Mouse (Mus musculus) ES-Bruce4 (cell line): ENCODE measurements at regions not wholly inside any gene's neighbourhood (a gene's known extent, or its start where the extent isn't known, plus 50 kb on each side); places are given as distances from the start of the nearest gene placed in this dataset.

Experiments
- H3K27ac ChIP-seq: 2 replicates; pipeline ENCODE4 v1.5.1; 2012; ENCODE audit warnings: low read length, inconsistent platforms; ENCODE audit not compliant: insufficient read depth
- H3K27me3 ChIP-seq: 2 replicates; pipeline ENCODE4 v1.6.1; 2012; ENCODE audit warnings: mild to moderate bottlenecking, low read length, inconsistent platforms; ENCODE audit not compliant: control insufficient read depth, poor library complexity, insufficient read depth, severe bottlenecking
- H3K36me3 ChIP-seq: 2 replicates; pipeline ENCODE4 v1.6.1; 2012; ENCODE audit warnings: inconsistent platforms, mild to moderate bottlenecking, low read length, moderate library complexity; ENCODE audit not compliant: control insufficient read depth, poor library complexity, insufficient read depth, severe bottlenecking
- H3K4me1 ChIP-seq: one replicate; pipeline ENCODE4 v1.8.1; 2011; ENCODE audit warnings: low read length; ENCODE audit not compliant: control insufficient read depth, insufficient read depth
- H3K4me3 ChIP-seq: 2 replicates; pipeline ENCODE4 v1.5.1; 2011; ENCODE audit warnings: low read depth, mild to moderate bottlenecking, low read length
- H3K9ac ChIP-seq: 2 replicates; pipeline ENCODE4 v1.6.1; 2012; ENCODE audit warnings: low read depth, mild to moderate bottlenecking, inconsistent platforms; ENCODE audit not compliant: poor library complexity, severe bottlenecking
- H3K9me3 ChIP-seq: replicated peaks from 2 replicates; pipeline ENCODE4 v1.6.1; 2012; ENCODE audit warnings: mild to moderate bottlenecking, low read length, inconsistent platforms; ENCODE audit not compliant: control insufficient read depth, poor library complexity, insufficient read depth, severe bottlenecking
- CTCF ChIP-seq: IDR thresholded peaks from one replicate; pipeline ENCODE4 v1.8.1; 2011; ENCODE audit warnings: low read depth, low read length
- EP300 ChIP-seq: IDR thresholded peaks from 2 replicates; pipeline ENCODE4 v1.6.1; 2011; ENCODE audit warnings: low read depth, low read length; ENCODE audit not compliant: insufficient read depth
- POLR2A ChIP-seq: IDR thresholded peaks from one replicate; pipeline ENCODE4 v1.8.1; 2011; ENCODE audit warnings: low read length; ENCODE audit not compliant: insufficient read depth

DNA sequence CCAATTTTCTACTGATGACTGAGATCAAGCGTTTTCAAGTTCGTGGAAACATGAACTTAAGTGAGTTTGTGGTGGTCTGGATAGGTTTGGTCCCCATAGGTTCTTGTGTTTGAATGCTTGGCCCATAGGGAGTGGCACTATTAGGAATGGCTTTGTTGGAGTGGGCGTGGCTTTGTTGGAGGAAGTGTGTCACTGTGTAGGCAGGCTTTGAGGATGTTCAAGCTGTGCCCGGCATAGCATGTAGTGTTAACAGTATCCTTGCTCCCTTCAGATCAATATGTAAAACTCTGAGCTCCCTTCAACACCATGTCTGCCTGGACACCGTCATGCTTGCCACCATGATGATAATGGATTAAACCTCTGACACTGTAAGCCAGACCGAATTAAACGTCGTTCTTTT lies 112.7 kb upstream of the Pard3b start:
- Histone ChIP-seq H3K27me3 (no peaks in the 10 kb centered on the region), H3K9me3 (no peaks in the 10 kb centered on the region), H3K9ac (no peak overlapping the region), H3K27ac (no peak overlapping the region), H3K4me1 (no peaks in the 10 kb centered on the region), H3K36me3 (no peaks in the 10 kb centered on the region), H3K4me3 (no peak overlapping the region)
- TF ChIP-seq POLR2A (no peak), CTCF (no peak), EP300 (no peak)

DNA sequence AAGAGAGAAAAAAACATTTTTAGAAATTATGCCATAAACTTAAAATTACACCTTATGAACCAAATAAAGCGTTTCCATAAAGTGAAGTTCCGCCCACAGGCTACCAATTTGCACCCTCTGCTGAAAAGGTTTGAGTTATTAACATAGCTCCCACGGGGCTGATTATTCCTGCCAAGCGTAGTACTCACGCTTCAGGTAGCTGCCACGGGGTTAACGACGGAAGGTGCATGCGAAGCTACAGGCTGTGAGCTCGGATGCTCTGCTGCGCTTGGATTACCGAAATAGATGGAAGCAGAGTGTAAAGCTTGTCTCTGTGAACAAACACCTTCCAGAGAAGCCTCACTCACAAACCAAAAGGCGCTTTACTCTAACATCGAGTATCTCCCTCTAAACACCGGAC lies 109.9 kb upstream of the Pard3b start:
- TF ChIP-seq CTCF (no peak), POLR2A (no peak), EP300 (no peak)
- H3K27ac ChIP-seq: no peak overlapping the region
- H3K36me3 ChIP-seq: no peaks in the 10 kb centered on the region
- no peaks in the 10 kb centered on the region for H3K9me3 ChIP-seq
- no peaks in the 10 kb centered on the region for H3K27me3 ChIP-seq
- no peak overlapping the region for H3K4me3 ChIP-seq
- H3K4me1 ChIP-seq: no peaks in the 10 kb centered on the region
- no peak overlapping the region for H3K9ac ChIP-seq

DNA sequence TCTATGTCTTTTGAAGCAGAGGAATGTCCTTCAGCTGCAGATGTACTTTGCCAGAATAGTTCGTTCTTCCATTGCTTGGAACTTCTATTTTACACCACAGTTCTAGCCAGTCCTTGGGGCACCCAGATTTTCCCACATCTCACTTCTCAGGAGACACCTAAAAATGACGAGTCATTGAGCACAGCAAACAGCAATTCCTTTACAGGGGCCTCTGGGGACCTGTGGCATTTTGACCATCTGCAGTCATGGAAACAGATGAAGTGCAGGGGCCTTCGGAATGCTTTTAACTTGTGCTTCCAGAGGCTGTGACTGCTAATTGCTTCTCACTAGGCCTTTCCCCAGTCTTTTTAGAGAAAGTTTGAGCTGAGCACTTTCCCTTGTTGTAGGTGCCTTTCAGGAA lies 108.5 kb upstream of the Pard3b start:
- no peaks in the 10 kb centered on the region for H3K4me1 ChIP-seq
- H3K9me3 ChIP-seq: no peaks in the 10 kb centered on the region
- no peak overlapping the region for H3K4me3 ChIP-seq
- H3K27me3 ChIP-seq: no peaks in the 10 kb centered on the region
- no peak overlapping the region for H3K27ac ChIP-seq
- H3K9ac ChIP-seq: no peak overlapping the region
- TF ChIP-seq CTCF: no peak
- no peak for TF ChIP-seq POLR2A
- no peak for TF ChIP-seq EP300
- H3K36me3 ChIP-seq: no peaks in the 10 kb centered on the region

DNA sequence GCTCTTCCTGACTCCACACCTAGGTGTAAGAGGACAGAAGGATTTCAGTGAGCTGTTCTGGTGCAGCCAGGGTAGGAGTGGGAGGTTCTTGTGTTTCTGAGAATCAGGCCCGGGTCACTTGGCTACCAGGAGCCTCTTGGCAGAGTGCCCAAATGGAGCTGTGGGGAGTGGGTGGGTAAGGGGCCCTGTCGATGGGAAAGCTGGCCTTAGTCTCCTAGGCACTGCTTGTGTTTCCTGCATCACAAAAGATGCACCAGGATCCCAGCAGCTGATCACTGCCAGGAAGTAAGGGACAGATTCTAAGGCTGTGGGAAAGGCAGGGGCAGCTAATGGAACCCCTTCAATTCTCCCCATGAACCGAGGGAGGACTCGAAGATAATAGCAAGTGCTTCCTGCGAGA lies 107.1 kb upstream of the Pard3b start:
- Histone ChIP-seq H3K4me1 (no peaks in the 10 kb centered on the region), H3K27ac (no peak overlapping the region), H3K36me3 (no peaks in the 10 kb centered on the region), H3K4me3 (no peak overlapping the region), H3K27me3 (no peaks in the 10 kb centered on the region), H3K9me3 (no peaks in the 10 kb centered on the region), H3K9ac (no peak overlapping the region)
- TF ChIP-seq CTCF: no peak
- TF ChIP-seq POLR2A: no peak
- TF ChIP-seq EP300: no peak

DNA sequence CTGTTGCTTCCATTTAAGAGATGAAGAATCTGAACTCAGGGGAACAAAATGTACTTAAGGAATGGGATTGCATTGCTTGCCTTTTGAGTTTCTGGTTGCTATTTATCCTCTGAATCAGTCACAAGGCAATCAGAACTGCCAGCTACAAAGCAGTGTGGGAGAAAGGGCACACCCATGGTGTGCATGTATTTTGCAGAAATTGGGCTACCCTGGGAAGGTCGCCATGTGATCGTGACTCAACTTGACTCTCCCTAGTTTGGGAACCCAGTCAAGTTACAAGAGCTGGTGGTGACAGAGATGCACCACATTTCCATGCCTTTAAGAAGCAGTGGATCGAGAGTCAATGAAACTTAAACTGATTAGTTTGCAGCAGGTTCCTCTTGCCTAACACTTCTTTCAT lies 98.5 kb upstream of the Pard3b start:
- no peak for TF ChIP-seq CTCF
- TF ChIP-seq EP300: no peak
- no peak for TF ChIP-seq POLR2A
- Histone ChIP-seq H3K9me3 (no peaks in the 10 kb centered on the region), H3K27ac (no peak overlapping the region), H3K4me1 (no peaks in the 10 kb centered on the region), H3K9ac (no peak overlapping the region), H3K27me3 (no peaks in the 10 kb centered on the region), H3K36me3 (no peaks in the 10 kb centered on the region), H3K4me3 (no peak overlapping the region)

DNA sequence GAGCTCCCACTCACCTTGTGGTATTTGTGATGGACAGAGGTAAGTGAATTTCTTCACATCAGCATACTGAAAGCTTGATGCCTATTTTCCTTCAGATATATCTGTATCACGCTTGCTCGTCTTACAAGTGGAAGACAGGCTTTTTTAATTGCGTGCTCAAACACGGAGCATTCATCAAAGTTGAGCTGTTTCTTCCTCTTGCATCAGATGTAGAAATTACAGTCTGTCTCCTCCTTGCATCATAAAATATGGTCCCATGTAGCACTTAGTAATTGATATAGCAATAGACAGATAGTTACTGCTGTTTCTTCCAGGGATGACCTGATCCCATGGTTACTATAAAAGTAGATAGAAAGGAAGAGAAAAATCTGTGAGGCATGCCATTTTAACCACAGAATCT lies 97.5 kb upstream of the Pard3b start:
- TF ChIP-seq CTCF (no peak), POLR2A (no peak), EP300 (no peak)
- Histone ChIP-seq H3K9me3 (no peaks in the 10 kb centered on the region), H3K9ac (no peak overlapping the region), H3K4me3 (no peak overlapping the region), H3K4me1 (no peaks in the 10 kb centered on the region), H3K27ac (no peak overlapping the region), H3K36me3 (no peaks in the 10 kb centered on the region), H3K27me3 (no peaks in the 10 kb centered on the region)
